Mouse (Mus musculus): Measurements from ENCODE around the gene Arfip1. TPM values are rescaled to one million over a fixed set of nuclear protein-coding genes. Genes with fewer than 3 reads are reported as not detected.

Gene Arfip1
- total RNA-seq, 1 experiment from 2014 or later: 128 TPM

DNA sequence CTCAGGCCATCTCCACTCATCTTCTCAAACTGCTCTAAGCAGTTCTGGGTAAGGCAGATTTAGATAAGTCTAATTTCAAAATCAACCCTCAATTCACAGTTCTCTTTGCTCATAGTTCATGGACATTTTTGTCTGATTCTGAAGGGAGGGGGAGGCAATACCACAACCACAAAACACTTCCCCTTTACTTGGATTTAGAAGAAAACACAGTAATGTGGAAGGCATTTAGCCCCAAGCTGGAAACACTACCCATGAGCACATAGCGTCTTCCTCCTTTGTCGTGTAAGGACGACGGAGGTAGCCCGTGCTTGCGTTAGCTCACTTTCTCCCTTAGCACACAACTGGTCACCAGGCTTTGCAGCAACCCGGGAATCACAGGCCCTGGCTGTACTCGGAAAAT, 78.1 kb downstream of the Arfip1 start:
- peak; percentile 70; the same call in 1 of the 2 replicates for ATAC-seq (ENCODE audit: extremely low read depth, insufficient number of reproducible peaks, low FRiP score, poor library complexity, severe bottlenecking)

DNA sequence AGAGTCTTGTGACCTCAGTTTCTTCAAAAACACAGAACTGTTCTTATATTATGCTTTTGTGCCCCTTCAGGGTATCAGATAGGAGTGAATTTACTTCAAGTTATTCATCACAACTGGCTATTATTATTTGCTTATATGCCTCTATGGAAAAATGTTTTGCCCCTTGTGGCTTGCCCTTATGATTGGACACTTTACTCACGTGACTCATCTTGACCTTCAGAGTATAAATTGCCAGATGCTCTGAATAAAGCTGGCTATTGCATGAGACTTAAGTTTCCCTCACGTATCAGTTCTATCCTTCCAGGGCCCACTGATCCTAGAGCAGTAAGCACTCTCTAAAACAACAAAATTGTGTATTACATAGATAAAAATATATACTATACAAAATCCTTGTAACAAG, 80.3 kb downstream of the Arfip1 start:
- no peak for ATAC-seq (ENCODE audit: extremely low read depth, insufficient number of reproducible peaks, low FRiP score, poor library complexity, severe bottlenecking)

- ATAC-seq (ENCODE audit: extremely low read depth, insufficient number of reproducible peaks, low FRiP score, poor library complexity, severe bottlenecking): no peak
Measured at GRCm38 (mm10) chr3:84500491-84500890, 81.9 kb downstream of the Arfip1 start.

GRCm38 (mm10) chr3:84497718-84498117, 84.7 kb downstream of the Arfip1 start:
- ATAC-seq (ENCODE audit: extremely low read depth, insufficient number of reproducible peaks, low FRiP score, poor library complexity, severe bottlenecking): no peak

GRCm38 (mm10) chr3:84492657-84493056, 89.8 kb downstream of the Arfip1 start:
- no peak for ATAC-seq (ENCODE audit: extremely low read depth, insufficient number of reproducible peaks, low FRiP score, poor library complexity, severe bottlenecking)

DNA sequence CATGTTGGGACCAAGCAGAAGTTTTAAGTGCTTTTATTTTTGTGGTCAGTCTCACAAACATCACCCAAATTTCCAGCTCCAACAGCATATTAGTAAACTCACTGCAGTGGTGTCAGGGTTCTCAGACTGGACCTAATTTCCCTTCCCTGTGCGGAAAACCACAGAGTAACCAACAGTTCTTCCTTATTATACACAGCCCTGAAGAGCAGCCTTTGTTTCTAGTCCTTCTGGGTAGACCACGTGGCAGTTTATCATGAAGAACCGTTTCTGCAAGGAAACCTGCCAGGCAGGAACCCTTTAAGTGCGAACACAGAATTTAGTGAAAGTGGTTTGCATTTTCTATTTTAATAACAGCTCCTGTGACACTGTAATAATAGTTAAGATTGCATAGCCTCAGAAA, 90.3 kb downstream of the Arfip1 start:
- ATAC-seq (ENCODE audit: extremely low read depth, insufficient number of reproducible peaks, low FRiP score, poor library complexity, severe bottlenecking): no peak

GRCm38 (mm10) chr3:84488716-84489115, 93.7 kb downstream of the Arfip1 start:
- ATAC-seq (ENCODE audit: extremely low read depth, insufficient number of reproducible peaks, low FRiP score, poor library complexity, severe bottlenecking): no peak

GRCm38 (mm10) chr3:84484891-84485290, 97.5 kb downstream of the Arfip1 start:
- ATAC-seq (ENCODE audit: extremely low read depth, insufficient number of reproducible peaks, low FRiP score, poor library complexity, severe bottlenecking): no peak

GRCm38 (mm10) chr3:84484333-84484732, 98.1 kb downstream of the Arfip1 start:
- no peak for ATAC-seq (ENCODE audit: extremely low read depth, insufficient number of reproducible peaks, low FRiP score, poor library complexity, severe bottlenecking)

- ATAC-seq (ENCODE audit: extremely low read depth, insufficient number of reproducible peaks, low FRiP score, poor library complexity, severe bottlenecking): no peak
Measured at GRCm38 (mm10) chr3:84482121-84482520, 100.3 kb downstream of the Arfip1 start.

DNA sequence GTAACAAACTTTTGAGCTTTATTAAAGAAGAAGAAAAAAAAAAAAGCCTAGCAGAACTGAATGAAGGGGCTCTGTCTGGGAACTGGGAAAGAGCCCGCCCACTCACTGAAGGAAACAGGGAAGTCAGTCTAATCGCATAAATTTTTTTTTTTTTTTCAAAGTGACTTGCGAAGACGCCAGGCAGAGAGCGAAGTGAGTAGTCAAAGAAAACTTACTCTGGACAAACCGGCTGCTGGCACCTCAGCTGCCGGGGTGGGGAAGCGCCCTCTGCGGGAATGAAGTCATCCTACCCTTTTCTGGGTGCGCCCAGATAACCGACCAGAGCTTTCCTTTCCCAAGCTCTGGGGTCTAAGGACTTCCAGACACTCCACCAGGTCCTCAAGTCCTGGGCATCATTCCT, 101.3 kb downstream of the Arfip1 start:
- ATAC-seq (ENCODE audit: extremely low read depth, insufficient number of reproducible peaks, low FRiP score, poor library complexity, severe bottlenecking): no peak

DNA sequence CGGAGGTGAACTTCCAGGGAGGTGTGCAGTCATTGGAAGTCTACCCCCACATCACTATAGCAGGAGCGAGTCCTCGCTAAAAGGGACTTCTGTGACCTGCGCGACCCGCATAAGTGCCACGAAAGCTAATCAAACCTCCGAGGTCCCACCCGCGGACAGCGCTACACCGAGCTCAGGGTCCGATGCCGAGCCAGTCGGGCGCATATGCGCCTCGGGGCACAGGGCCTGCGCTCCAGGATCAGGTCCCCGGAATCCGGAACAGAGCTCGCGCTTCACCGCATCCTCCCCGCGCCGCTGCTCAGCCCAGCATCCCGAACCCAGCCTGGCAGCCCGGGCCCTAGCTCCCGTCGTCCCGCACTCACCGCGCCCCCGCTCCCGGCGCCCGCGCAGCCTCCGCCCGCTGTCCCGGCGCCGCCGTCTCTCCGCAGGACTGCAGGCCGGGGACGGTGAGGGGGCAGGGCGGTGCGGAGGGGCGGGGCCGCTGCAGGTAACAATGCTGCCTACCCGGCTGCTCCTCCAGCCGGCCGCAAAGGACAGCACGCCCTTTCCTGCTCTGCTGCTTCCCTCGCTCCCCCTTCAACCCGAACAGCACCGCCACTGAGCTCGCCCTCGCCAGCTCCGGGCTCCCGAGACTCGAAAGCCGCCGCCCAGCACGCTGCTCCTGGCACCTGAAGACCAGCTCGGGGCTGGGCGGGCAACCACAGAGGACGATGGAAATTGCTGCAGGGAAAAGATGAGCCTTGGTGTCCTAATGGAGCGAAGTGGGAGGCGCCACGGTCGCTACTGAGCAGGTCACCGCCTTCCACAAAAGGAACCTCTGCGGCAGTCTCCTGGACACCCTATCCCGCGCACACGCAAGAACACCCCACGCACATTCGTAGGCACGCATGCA, 102.2 kb downstream of the Arfip1 start, which contains the start of gene Fhdc1:
Fhdc1 (minus strand) TSS at position 424 of the 892 bp plus-strand sequence.
- ATAC-seq (ENCODE audit: extremely low read depth, insufficient number of reproducible peaks, low FRiP score, poor library complexity, severe bottlenecking): no peak

GRCm38 (mm10) chr3:84479293-84480005, 103.0 kb downstream of the Arfip1 start:
- ATAC-seq (ENCODE audit: extremely low read depth, insufficient number of reproducible peaks, low FRiP score, poor library complexity, severe bottlenecking): no peak

- no peak for ATAC-seq (ENCODE audit: extremely low read depth, insufficient number of reproducible peaks, low FRiP score, poor library complexity, severe bottlenecking)
Measured at GRCm38 (mm10) chr3:84478896-84479292, 103.5 kb downstream of the Arfip1 start.

DNA sequence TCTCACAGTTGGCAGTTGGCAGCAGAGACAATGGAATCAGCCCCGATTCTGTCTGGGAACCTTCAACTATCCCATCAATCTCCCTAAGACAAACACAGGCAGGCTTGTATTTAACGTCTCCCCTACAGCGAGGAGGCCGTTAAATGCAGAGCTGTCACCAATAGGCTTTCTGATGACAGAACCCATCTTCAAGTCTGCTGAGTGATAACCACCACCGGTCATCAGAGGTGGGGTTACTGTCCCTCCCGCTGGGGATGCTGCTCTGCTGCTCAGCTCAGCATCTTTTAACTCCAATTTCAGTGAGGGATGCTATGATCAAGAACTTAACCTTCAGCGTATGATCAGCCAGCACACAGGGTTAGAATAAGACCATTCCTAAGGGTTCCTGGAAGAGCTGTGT, 104.2 kb downstream of the Arfip1 start:
- ATAC-seq (ENCODE audit: extremely low read depth, insufficient number of reproducible peaks, low FRiP score, poor library complexity, severe bottlenecking): no peak

- no peak for ATAC-seq (ENCODE audit: extremely low read depth, insufficient number of reproducible peaks, low FRiP score, poor library complexity, severe bottlenecking)
Measured at GRCm38 (mm10) chr3:84477498-84477897, 104.9 kb downstream of the Arfip1 start.

- ATAC-seq (ENCODE audit: extremely low read depth, insufficient number of reproducible peaks, low FRiP score, poor library complexity, severe bottlenecking): no peak
Measured at GRCm38 (mm10) chr3:84474981-84475775, 107.2 kb downstream of the Arfip1 start.

DNA sequence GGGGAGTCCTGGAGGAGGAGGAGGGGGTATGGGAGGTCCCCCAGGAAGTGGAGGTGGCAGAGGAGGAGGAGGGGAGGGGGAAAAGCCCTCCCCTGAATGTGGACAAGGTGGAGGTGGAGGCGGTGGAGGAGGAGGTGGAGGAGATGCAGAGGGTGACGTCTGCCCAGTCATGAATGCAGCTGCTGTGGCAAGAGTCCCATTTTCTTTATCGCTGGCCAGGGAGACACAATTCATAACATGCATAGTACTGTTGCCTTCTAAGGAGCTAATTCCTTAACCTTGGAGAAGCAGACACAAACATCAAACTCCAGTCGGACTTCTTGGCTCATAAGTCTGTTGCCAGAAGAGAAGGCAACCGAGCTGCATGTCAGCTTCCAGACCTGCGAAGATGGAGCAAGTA, 108.0 kb downstream of the Arfip1 start:
- ATAC-seq (ENCODE audit: extremely low read depth, insufficient number of reproducible peaks, low FRiP score, poor library complexity, severe bottlenecking): no peak

DNA sequence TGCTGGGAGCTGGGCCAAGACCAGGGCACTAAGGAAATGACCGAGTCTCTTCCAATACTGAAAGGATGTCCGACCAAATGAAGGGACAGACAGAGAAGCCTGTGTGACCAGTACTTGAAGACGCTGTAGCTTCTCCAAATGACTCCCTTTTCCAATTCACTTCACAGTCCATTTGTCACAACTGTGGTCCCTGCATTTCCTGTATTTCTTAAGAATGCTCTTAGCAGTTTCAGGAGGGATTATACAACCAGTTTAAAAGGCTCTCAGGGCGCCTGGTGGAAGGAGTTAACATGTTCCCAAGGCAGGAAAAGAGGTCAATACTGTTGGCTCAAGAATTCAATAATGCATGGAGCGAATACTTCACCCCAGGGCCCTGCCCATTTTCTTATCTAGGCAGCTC, 109.5 kb downstream of the Arfip1 start:
- no peak for ATAC-seq (ENCODE audit: extremely low read depth, insufficient number of reproducible peaks, low FRiP score, poor library complexity, severe bottlenecking)

Data from neutrophil, adult 5-6 weeks (primary cell).